Mouse (Mus musculus) limb, embryonic 15.5 days (tissue): ENCODE measurements around the gene Ganc. TPM values are rescaled to one million over a fixed set of nuclear protein-coding genes. Genes with fewer than 3 reads are reported as not detected.

Source experiments
- ATAC-seq: fragments of 200-750 bp; cut with Nextera tagmentation; 2 replicates; pipeline ENCODE4 v1.8.0; 2017; ENCODE audit warnings: low read depth, moderate TSS enrichment; ENCODE audit not compliant: insufficient number of reproducible peaks, low FRiP score, low TSS enrichment
- H3K27ac ChIP-seq: fragments of 300-500 bp; sonication (generic); 2 replicates; pipeline ENCODE4 v1.5.1; 2015; ENCODE audit warnings: moderate library complexity, mild to moderate bottlenecking, inconsistent platforms
- H3K27me3 ChIP-seq: fragments of 300-500 bp; sonication (generic); 2 replicates; pipeline ENCODE4 v1.6.1; 2015; ENCODE audit warnings: inconsistent platforms
- H3K36me3 ChIP-seq: fragments of 300-500 bp; sonication (generic); 2 replicates; pipeline ENCODE4 v1.6.1; 2015; ENCODE audit warnings: inconsistent platforms
- H3K4me1 ChIP-seq: fragments of 300-500 bp; sonication (generic); 2 replicates; pipeline ENCODE4 v1.6.1; 2015; ENCODE audit warnings: inconsistent platforms
- H3K4me2 ChIP-seq: fragments of 300-500 bp; sonication (generic); 2 replicates; pipeline ENCODE4 v1.6.1; 2015; ENCODE audit warnings: mild to moderate bottlenecking, inconsistent platforms
- H3K4me3 ChIP-seq: fragments of 300-500 bp; sonication (generic); 2 replicates; pipeline ENCODE4 v1.5.1; 2015; ENCODE audit warnings: mild to moderate bottlenecking, inconsistent platforms
- H3K9ac ChIP-seq: fragments of 300-500 bp; sonication (generic); 2 replicates; pipeline ENCODE4 v1.6.1; 2015; ENCODE audit warnings: inconsistent platforms
- H3K9me3 ChIP-seq: fragments of 300-500 bp; sonication (generic); 2 replicates; pipeline ENCODE4 v1.6.1; 2016; ENCODE audit warnings: inconsistent platforms
- WGBS: fragments of 180-500 bp; shearing (Covaris S2); methylation state at CpG from one replicate; pipeline ENCODE4 v1.1.7; 2015; 5-methylcytosine and 5-hydroxymethylcytosine counted together
- polyA plus RNA-seq: library from polyadenylated mRNA; unstranded; fragments of >200 nt; fragmentation: Nextera tagmentation; extraction: Ambion mirVana; gene quantifications from 2 replicates; pipeline ENCODE4 v1.2.1, GENCODE M21; 2015

The Ganc gene
- polyA plus RNA-seq, 1 experiment from 2014 or later, result 7.8 TPM

GRCm38 (mm10) chr2:120454987-120455386 is 51.3 kb downstream of the Ganc start:
- H3K27me3 ChIP-seq, result no peaks in the 10 kb centered on the region
- H3K4me1 ChIP-seq, result no peaks in the 10 kb centered on the region
- H3K9ac ChIP-seq, result no peak overlapping the region
- no peak for ATAC-seq
- 49% methylated on average over 2 of the region's 2 CpGs for WGBS
- H3K27ac ChIP-seq, result no peak overlapping the region
- H3K4me3 ChIP-seq, result no peak overlapping the region
- no peaks in the 10 kb centered on the region for H3K36me3 ChIP-seq
- H3K9me3 ChIP-seq, result no peaks in the 10 kb centered on the region
- no peak overlapping the region for H3K4me2 ChIP-seq

GRCm38 (mm10) chr2:120455719-120456118 is 52.0 kb downstream of the Ganc start, which contains the start of gene Capn3:
Capn3 (plus strand) TSS chr2:120456019.
- H3K27ac ChIP-seq, result no peak within 1 kb of the TSS
- no peak within 1 kb of the TSS for H3K9ac ChIP-seq
- ATAC-seq, result no peak
- H3K4me1 ChIP-seq, result no peaks in the 10 kb centered on the region
- H3K27me3 ChIP-seq, result no peaks in the 10 kb centered on the region
- H3K4me3 ChIP-seq, result no peak within 1 kb of the TSS
- WGBS, result 71% methylated on average over 4 of the region's 4 CpGs
- H3K36me3 ChIP-seq, result no peaks in the 10 kb centered on the region
- H3K9me3 ChIP-seq, result no peaks in the 10 kb centered on the region
- H3K4me2 ChIP-seq, result no peak within 1 kb of the TSS

GRCm38 (mm10) chr2:120460216-120460615 is 56.5 kb downstream of the Ganc start:
- Histone ChIP-seq H3K9ac (no peak overlapping the region), H3K27me3 (no peaks in the 10 kb centered on the region), H3K36me3 (no peaks in the 10 kb centered on the region), H3K9me3 (no peaks in the 10 kb centered on the region), H3K4me1 (no peaks in the 10 kb centered on the region), H3K27ac (no peak overlapping the region), H3K4me3 (no peak overlapping the region), H3K4me2 (no peak overlapping the region)
- 84% methylated on average over 4 of the region's 4 CpGs for WGBS
- ATAC-seq, result no peak

GRCm38 (mm10) chr2:120463328-120463727 is 59.6 kb downstream of the Ganc start:
- no peaks in the 10 kb centered on the region for H3K9me3 ChIP-seq
- no peaks in the 10 kb centered on the region for H3K36me3 ChIP-seq
- H3K9ac ChIP-seq, result no peak overlapping the region
- H3K4me3 ChIP-seq, result no peak overlapping the region
- H3K4me2 ChIP-seq, result no peak overlapping the region
- no peaks in the 10 kb centered on the region for H3K4me1 ChIP-seq
- WGBS, result 74% methylated on average over 7 of the region's 7 CpGs
- no peak overlapping the region for H3K27ac ChIP-seq
- ATAC-seq, result no peak
- H3K27me3 ChIP-seq, result no peaks in the 10 kb centered on the region

GRCm38 (mm10) chr2:120464091-120464490 is 60.4 kb downstream of the Ganc start:
- H3K4me1 ChIP-seq, result no peaks in the 10 kb centered on the region
- no peaks in the 10 kb centered on the region for H3K9me3 ChIP-seq
- no peak overlapping the region for H3K4me2 ChIP-seq
- H3K36me3 ChIP-seq, result no peaks in the 10 kb centered on the region
- 76% methylated on average over 8 of the region's 8 CpGs for WGBS
- H3K27me3 ChIP-seq, result no peaks in the 10 kb centered on the region
- H3K4me3 ChIP-seq, result no peak overlapping the region
- no peak overlapping the region for H3K9ac ChIP-seq
- no peak for ATAC-seq
- H3K27ac ChIP-seq, result no peak overlapping the region

GRCm38 (mm10) chr2:120464732-120465396 is 61.2 kb downstream of the Ganc start:
- no peak overlapping the region for H3K4me2 ChIP-seq
- H3K9me3 ChIP-seq, result no peaks in the 10 kb centered on the region
- H3K9ac ChIP-seq, result no peak overlapping the region
- no peak overlapping the region for H3K4me3 ChIP-seq
- no peak; the same call in 1 of the 2 replicates for ATAC-seq
- H3K27me3 ChIP-seq, result no peaks in the 10 kb centered on the region
- 94% methylated on average over 2 of the region's 2 CpGs for WGBS
- H3K36me3 ChIP-seq, result no peaks in the 10 kb centered on the region
- no peaks in the 10 kb centered on the region for H3K4me1 ChIP-seq
- no peak overlapping the region for H3K27ac ChIP-seq

GRCm38 (mm10) chr2:120465397-120465785 is 61.7 kb downstream of the Ganc start:
- Histone ChIP-seq H3K9ac (no peak overlapping the region), H3K9me3 (no peaks in the 10 kb centered on the region), H3K27me3 (no peaks in the 10 kb centered on the region), H3K36me3 (no peaks in the 10 kb centered on the region), H3K27ac (no peak overlapping the region), H3K4me2 (no peak overlapping the region), H3K4me3 (no peak overlapping the region), H3K4me1 (no peaks in the 10 kb centered on the region)
- no peak for ATAC-seq
- 64% methylated on average over 5 of the region's 5 CpGs for WGBS

- Histone ChIP-seq H3K36me3 (no peaks in the 10 kb centered on the region), H3K4me2 (no peak overlapping the region), H3K4me3 (no peak overlapping the region), H3K27ac (no peak overlapping the region), H3K27me3 (no peaks in the 10 kb centered on the region), H3K9me3 (no peaks in the 10 kb centered on the region), H3K9ac (no peak overlapping the region), H3K4me1 (no peaks in the 10 kb centered on the region)
- no peak for ATAC-seq
Measured at GRCm38 (mm10) chr2:120468011-120468410, 64.3 kb downstream of the Ganc start.

GRCm38 (mm10) chr2:120469220-120469619 is 65.5 kb downstream of the Ganc start:
- Histone ChIP-seq H3K9me3 (no peaks in the 10 kb centered on the region), H3K9ac (no peak overlapping the region), H3K4me3 (no peak overlapping the region), H3K4me1 (no peaks in the 10 kb centered on the region), H3K4me2 (no peak overlapping the region), H3K36me3 (no peaks in the 10 kb centered on the region), H3K27me3 (no peaks in the 10 kb centered on the region), H3K27ac (no peak overlapping the region)
- no peak for ATAC-seq
- 92% methylated on average over 3 of the region's 3 CpGs for WGBS

- ATAC-seq, result no peak
Measured at GRCm38 (mm10) chr2:120469715-120470114, 66.0 kb downstream of the Ganc start.

GRCm38 (mm10) chr2:120470856-120471255 is 67.2 kb downstream of the Ganc start:
- H3K27ac ChIP-seq, result no peak overlapping the region
- no peak for ATAC-seq
- H3K9ac ChIP-seq, result no peak overlapping the region
- H3K9me3 ChIP-seq, result no peaks in the 10 kb centered on the region
- 83% methylated on average over 4 of the region's 4 CpGs for WGBS
- H3K4me3 ChIP-seq, result no peak overlapping the region
- no peak overlapping the region for H3K4me2 ChIP-seq
- no peaks in the 10 kb centered on the region for H3K4me1 ChIP-seq
- no peaks in the 10 kb centered on the region for H3K36me3 ChIP-seq
- no peaks in the 10 kb centered on the region for H3K27me3 ChIP-seq

More at GRCm38 (mm10) chr2:120469715-120470114, 66.0 kb downstream of the Ganc start:
- no peaks in the 10 kb centered on the region for H3K9me3 ChIP-seq
- H3K4me3 ChIP-seq, result no peak overlapping the region
- no peak overlapping the region for H3K9ac ChIP-seq
- H3K27me3 ChIP-seq, result no peaks in the 10 kb centered on the region
- H3K27ac ChIP-seq, result no peak overlapping the region
- no peak overlapping the region for H3K4me2 ChIP-seq
- WGBS, result 87% methylated on average over 10 of the region's 10 CpGs
- H3K4me1 ChIP-seq, result no peaks in the 10 kb centered on the region
- H3K36me3 ChIP-seq, result no peaks in the 10 kb centered on the region

GRCm38 (mm10) chr2:120476277-120477087 is 72.8 kb downstream of the Ganc start:
- Histone ChIP-seq H3K4me2 (no peak overlapping the region), H3K36me3 (no peaks in the 10 kb centered on the region), H3K4me3 (no peak overlapping the region), H3K4me1 (no peaks in the 10 kb centered on the region), H3K9ac (no peak overlapping the region), H3K9me3 (no peaks in the 10 kb centered on the region), H3K27me3 (no peaks in the 10 kb centered on the region), H3K27ac (no peak overlapping the region)
- WGBS, result 78% methylated on average over 13 of the region's 13 CpGs
- ATAC-seq, result no peak
